Mouse (Mus musculus): ENCODE measurements around the gene Hmga2.

DNA sequence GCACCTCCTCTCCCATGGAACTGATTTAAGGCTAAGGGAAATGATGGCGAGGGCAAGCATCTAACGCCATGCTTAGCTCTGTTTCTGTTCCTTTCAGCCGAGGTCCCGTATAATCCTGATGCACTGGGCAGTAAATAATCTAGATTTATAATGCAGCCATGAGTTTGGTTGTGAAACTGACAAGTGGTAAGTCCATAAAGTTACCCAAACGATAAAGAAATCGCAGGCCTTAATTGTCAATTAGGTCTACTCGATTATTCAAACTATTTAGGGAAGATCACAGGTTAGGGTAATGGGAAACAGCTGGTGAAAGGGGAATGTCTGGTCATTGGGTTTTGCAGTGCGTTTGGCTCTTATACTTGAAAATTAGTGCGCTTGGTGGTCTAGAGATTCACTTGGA is 37.5 kb upstream of the Hmga2 start:
- TF ChIP-seq CTCF (IDR thresholded peaks at IDR 0.05; ENCODE audit: extremely low read depth, insufficient read depth, low read length) (no peak), POLR2A (IDR thresholded peaks at IDR 0.05; ENCODE audit: extremely low read depth, insufficient read depth, low read length) (no peak)

Measured in cortical plate, adult 2 months (tissue).